Mouse (Mus musculus) liver, embryonic 15.5 days (tissue): ENCODE data around the gene Hist1h4n. TPM values are rescaled to one million over a fixed set of nuclear protein-coding genes. Genes with fewer than 3 reads are reported as not detected.
A peak's percentile ranks its signal among the peaks of the same experiment; 100 is the strongest.
"Not testable (repeated sequence)": the region's sequence is repeated elsewhere in the genome, so short reads cannot be mapped to it uniquely, and the experiment has no call there.

Experiments
- ATAC-seq: fragments of 200-750 bp; cut with Nextera tagmentation; 2 replicates; pipeline ENCODE4 v1.8.0; 2017; ENCODE audit warnings: moderate number of reproducible peaks, mild to moderate bottlenecking, moderate library complexity; ENCODE audit not compliant: insufficient read depth
- H3K27ac ChIP-seq: fragments of 300-500 bp; sonication (generic); replicated peaks from 2 replicates; pipeline ENCODE4 v1.5.1; 2015; ENCODE audit warnings: mild to moderate bottlenecking, inconsistent platforms
- H3K27me3 ChIP-seq: fragments of 300-500 bp; sonication (generic); 2 replicates; pipeline ENCODE4 v1.6.1; 2015; ENCODE audit warnings: mild to moderate bottlenecking, inconsistent platforms
- H3K36me3 ChIP-seq: fragments of 300-500 bp; sonication (generic); replicated peaks from 2 replicates; pipeline ENCODE4 v1.6.1; 2015; ENCODE audit warnings: moderate library complexity, mild to moderate bottlenecking, inconsistent platforms
- H3K4me1 ChIP-seq: fragments of 300-500 bp; sonication (generic); replicated peaks from 2 replicates; pipeline ENCODE4 v1.6.1; 2015; ENCODE audit warnings: inconsistent platforms
- H3K4me2 ChIP-seq: fragments of 300-500 bp; sonication (generic); 2 replicates; pipeline ENCODE4 v1.6.1; 2015; ENCODE audit warnings: moderate library complexity, mild to moderate bottlenecking, inconsistent platforms
- H3K4me3 ChIP-seq: fragments of 300-500 bp; sonication (generic); replicated peaks from 2 replicates; pipeline ENCODE4 v1.5.1; 2015; ENCODE audit warnings: mild to moderate bottlenecking, inconsistent platforms
- H3K9ac ChIP-seq: fragments of 300-500 bp; sonication (generic); 2 replicates; pipeline ENCODE4 v1.6.1; 2015; ENCODE audit warnings: moderate library complexity, mild to moderate bottlenecking, inconsistent platforms
- H3K9me3 ChIP-seq: fragments of 300-500 bp; sonication (generic); replicated peaks from 2 replicates; pipeline ENCODE4 v1.6.1; 2016; ENCODE audit warnings: inconsistent platforms
- WGBS: fragments of 180-500 bp; shearing (Covaris S2); methylation state at CpG from one replicate; pipeline ENCODE4 v1.1.7; 2015; ENCODE audit warnings: mixed read lengths; ENCODE audit not compliant: insufficient replicate concordance; 5-methylcytosine and 5-hydroxymethylcytosine counted together
- polyA plus RNA-seq: library from polyadenylated mRNA; unstranded; fragments of >200 nt; fragmentation: Nextera tagmentation; extraction: Ambion mirVana; gene quantifications from 2 replicates; pipeline ENCODE4 v1.2.1, GENCODE M21; 2015

Gene Hist1h4n
- polyA plus RNA-seq, 1 experiment from 2014 or later: 33.7 TPM

DNA sequence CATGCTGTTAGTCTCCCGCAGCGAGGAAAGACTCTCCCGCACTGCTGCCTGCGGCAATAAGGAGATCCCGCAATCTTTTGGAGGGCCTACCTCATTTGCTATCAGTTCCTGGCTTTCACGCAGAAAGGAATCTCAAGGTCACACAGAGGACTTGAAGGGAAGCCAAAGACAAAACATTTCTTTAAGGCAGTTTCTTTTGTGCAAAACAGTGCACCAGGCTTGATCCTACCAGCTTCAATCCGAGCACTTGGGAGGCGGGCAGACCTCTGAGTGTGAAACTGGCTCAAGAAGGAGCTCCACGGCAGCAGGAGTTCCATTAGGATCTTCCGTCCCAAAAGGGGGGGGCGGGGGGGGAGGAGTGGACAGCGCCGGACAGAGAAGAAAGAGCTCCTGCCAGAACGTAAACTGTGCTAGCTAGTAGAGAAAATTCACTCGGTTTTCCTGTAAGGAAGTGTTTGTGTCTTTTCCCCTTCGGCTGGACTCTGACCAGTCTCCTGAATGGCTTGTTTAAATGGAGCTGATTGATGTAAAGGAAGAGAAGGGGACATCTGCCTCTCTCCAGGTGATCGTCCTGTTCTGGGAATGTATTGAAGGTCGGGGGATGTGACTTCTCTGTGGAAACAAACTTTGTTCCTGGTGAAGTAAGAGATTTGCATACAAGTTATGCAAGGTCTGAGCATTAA is 41.3 kb downstream of the Hist1h4n start:
- no peak for ATAC-seq
- WGBS: 32% methylated on average over 18 of the region's 18 CpGs
- H3K36me3 ChIP-seq: no peaks in the 10 kb centered on the region
- peaks cover 30% of the 10 kb centered on the region for H3K4me1 ChIP-seq
- no peaks in the 10 kb centered on the region for H3K9me3 ChIP-seq
- no peak overlapping the region for H3K9ac ChIP-seq
- H3K4me3 ChIP-seq: no peak overlapping the region
- H3K27me3 ChIP-seq: no peaks in the 10 kb centered on the region
- no peak overlapping the region for H3K27ac ChIP-seq
- H3K4me2 ChIP-seq: peak overlapping the region; percentile 48

- ATAC-seq: no peak
- Histone ChIP-seq H3K27ac (peak overlapping the region; percentile 100), H3K4me2 (0 out of 2 replicates have a peak overlapping the region, but pooled peaks have one; percentile 2), H3K4me3 (no peak overlapping the region), H3K27me3 (no peaks in the 10 kb centered on the region), H3K9ac (no peak overlapping the region), H3K4me1 (peaks cover 37% of the 10 kb centered on the region), H3K9me3 (no peaks in the 10 kb centered on the region), H3K36me3 (no peaks in the 10 kb centered on the region)
- WGBS: 48% methylated on average over 6 of the region's 6 CpGs
Observed at GRCm38 (mm10) chr13:21789925-21790324, 42.1 kb downstream of the Hist1h4n start.

DNA sequence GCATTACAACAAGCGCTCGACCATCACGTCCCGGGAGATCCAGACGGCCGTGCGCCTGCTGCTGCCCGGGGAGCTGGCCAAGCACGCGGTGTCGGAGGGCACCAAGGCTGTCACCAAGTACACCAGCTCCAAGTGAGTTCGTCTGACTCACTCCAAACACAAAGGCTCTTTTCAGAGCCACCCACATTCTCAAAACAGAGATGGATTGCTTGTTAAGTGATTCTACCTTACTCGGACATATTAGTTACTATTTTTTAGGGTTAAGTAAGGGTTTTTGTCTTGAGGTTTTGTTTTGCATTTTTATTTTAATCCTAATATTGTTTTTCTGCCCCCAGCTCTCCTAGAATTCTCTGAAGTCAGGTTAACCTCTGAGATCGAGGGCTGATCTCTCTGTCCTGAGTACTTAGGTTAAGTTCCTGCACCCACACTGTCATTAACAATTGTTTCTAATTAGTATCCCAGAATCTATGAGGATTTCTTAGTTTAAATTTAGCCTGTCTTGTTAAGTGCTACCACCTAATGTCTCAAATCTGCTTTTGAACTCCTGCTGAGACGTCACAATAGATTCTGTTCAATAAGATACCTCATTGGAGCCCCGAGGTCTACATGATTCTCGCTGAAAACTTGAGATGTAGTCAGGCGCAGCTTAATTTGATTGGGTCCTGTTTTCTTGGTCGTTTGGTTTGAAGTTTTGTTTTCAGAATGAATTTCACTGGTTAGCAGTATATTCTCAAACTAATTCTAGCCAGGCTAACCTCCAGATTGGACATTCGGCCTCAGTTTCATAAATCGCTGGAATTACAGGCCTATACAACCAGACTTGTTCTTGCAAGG is 44.0 kb downstream of the Hist1h4n start:
- H3K9me3 ChIP-seq: no peaks in the 10 kb centered on the region
- ATAC-seq: peak; percentile 23
- no peaks in the 10 kb centered on the region for H3K27me3 ChIP-seq
- H3K4me1 ChIP-seq: peaks cover 50% of the 10 kb centered on the region
- peak overlapping the region; percentile 73 for H3K4me2 ChIP-seq
- H3K27ac ChIP-seq: peak overlapping the region; percentile 100
- WGBS: 14% methylated on average over 18 of the region's 21 CpGs
- peak overlapping the region; percentile 50 for H3K4me3 ChIP-seq
- H3K36me3 ChIP-seq: no peaks in the 10 kb centered on the region
- peak overlapping the region; percentile 65 for H3K9ac ChIP-seq

- H3K4me2 ChIP-seq: peak within 1 kb of the TSS; percentile 73
- peaks cover 57% of the 10 kb centered on the region for H3K4me1 ChIP-seq
- under 1% methylated on average over 37 of the region's 63 CpGs for WGBS
- H3K9ac ChIP-seq: peak within 1 kb of the TSS; percentile 65
- H3K4me3 ChIP-seq: peak within 1 kb of the TSS; percentile 50
- H3K27me3 ChIP-seq, H3K36me3 ChIP-seq, H3K9me3 ChIP-seq: not testable (repeated sequence)
- ATAC-seq: peak; percentile 85
- H3K27ac ChIP-seq: peak within 1 kb of the TSS; percentile 100
Observed at GRCm38 (mm10) chr13:21786899-21787629, 44.9 kb downstream of the Hist1h4n start, which contains the start of the genes Hist1h2an and Hist1h2bp. Gene Hist1h2an, minus strand, starts transcription at chr13:21787218. Gene Hist1h2bp, plus strand, starts transcription at chr13:21787461.

GRCm38 (mm10) chr13:21786189-21786898 is 45.7 kb downstream of the Hist1h4n start:
- Histone ChIP-seq H3K4me2 (peak overlapping the region; percentile 73), H3K27ac (peak overlapping the region; percentile 100), H3K9ac (peak overlapping the region; percentile 58), H3K4me1 (peaks cover 61% of the 10 kb centered on the region), H3K4me3 (peak overlapping the region; percentile 50), H3K36me3 (no peaks in the 10 kb centered on the region), H3K9me3 (no peaks in the 10 kb centered on the region), H3K27me3 (no peaks in the 10 kb centered on the region)
- WGBS: 3% methylated on average over 8 of the region's 8 CpGs
- ATAC-seq: no peak

- peak overlapping the region; percentile 100 for H3K27ac ChIP-seq
- peak overlapping the region; percentile 73 for H3K4me2 ChIP-seq
- no peaks in the 10 kb centered on the region for H3K27me3 ChIP-seq
- H3K36me3 ChIP-seq: no peaks in the 10 kb centered on the region
- peak overlapping the region; percentile 53; the same call in 1 of the 2 replicates for H3K4me3 ChIP-seq
- H3K9me3 ChIP-seq: no peaks in the 10 kb centered on the region
- peaks cover 60% of the 10 kb centered on the region for H3K4me1 ChIP-seq
- WGBS: 52% methylated on average over 6 of the region's 6 CpGs
- peak overlapping the region; percentile 59 for H3K9ac ChIP-seq
- no peak for ATAC-seq
Observed at GRCm38 (mm10) chr13:21784311-21784710, 47.7 kb downstream of the Hist1h4n start.

DNA sequence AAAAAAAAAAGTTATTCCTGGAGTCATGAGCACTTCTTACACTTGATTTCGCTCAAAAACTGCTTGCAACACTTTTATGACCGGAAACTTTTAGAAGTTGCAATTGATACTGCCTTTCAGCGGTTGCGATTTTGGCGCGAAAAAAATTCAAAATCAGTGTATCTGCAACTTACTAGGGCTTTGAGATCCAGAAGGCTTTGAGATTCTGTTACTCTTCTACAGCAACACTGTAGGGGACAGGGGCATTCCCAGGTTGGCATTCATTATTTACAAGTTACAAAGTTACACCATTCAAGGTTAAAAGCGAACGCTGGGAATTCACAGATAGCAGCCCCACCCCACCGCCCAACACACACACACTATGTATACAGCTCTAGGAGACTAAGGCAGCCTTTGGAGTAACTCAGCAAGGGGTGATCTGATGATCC is 48.2 kb downstream of the Hist1h4n start:
- 2% methylated on average over 9 of the region's 9 CpGs for WGBS
- H3K27me3 ChIP-seq: no peaks in the 10 kb centered on the region
- peak overlapping the region; percentile 59 for H3K9ac ChIP-seq
- H3K4me1 ChIP-seq: peaks cover 56% of the 10 kb centered on the region
- no peaks in the 10 kb centered on the region for H3K9me3 ChIP-seq
- no peak for ATAC-seq
- peak overlapping the region; percentile 53 for H3K4me3 ChIP-seq
- H3K36me3 ChIP-seq: no peaks in the 10 kb centered on the region
- peak overlapping the region; percentile 73 for H3K4me2 ChIP-seq
- H3K27ac ChIP-seq: peak overlapping the region; percentile 100

GRCm38 (mm10) chr13:21783255-21783617 is 48.8 kb downstream of the Hist1h4n start, which contains the start of gene Hist1h3i:
Gene Hist1h3i, minus strand, starts transcription at chr13:21783370.
- H3K4me3 ChIP-seq: peak within 1 kb of the TSS; percentile 53
- H3K4me1 ChIP-seq: peaks cover 51% of the 10 kb centered on the region
- H3K27ac ChIP-seq: peak within 1 kb of the TSS; percentile 100
- peak within 1 kb of the TSS; percentile 73 for H3K4me2 ChIP-seq
- under 1% methylated on average over 15 of the region's 20 CpGs for WGBS
- no peaks in the 10 kb centered on the region for H3K36me3 ChIP-seq
- H3K9ac ChIP-seq: peak within 1 kb of the TSS; percentile 70
- ATAC-seq: peak; percentile 35
- no peaks in the 10 kb centered on the region for H3K27me3 ChIP-seq
- no peaks in the 10 kb centered on the region for H3K9me3 ChIP-seq

- H3K9me3 ChIP-seq, H3K36me3 ChIP-seq, H3K27me3 ChIP-seq: not testable (repeated sequence)
- under 1% methylated on average over 21 of the region's 35 CpGs for WGBS
- Histone ChIP-seq H3K4me2 (peak overlapping the region; percentile 73), H3K4me3 (peak overlapping the region; percentile 53), H3K4me1 (peaks cover 52% of the 10 kb centered on the region), H3K9ac (peak overlapping the region; percentile 70), H3K27ac (peak overlapping the region; percentile 100)
- ATAC-seq: peak; percentile 5
Observed at GRCm38 (mm10) chr13:21782361-21783254, 49.4 kb downstream of the Hist1h4n start.
